Mouse (Mus musculus): ENCODE results near the gene Brms1l. TPM values are rescaled to one million over a fixed set of nuclear protein-coding genes. Genes with fewer than 3 reads are reported as not detected.
"Not testable (repeated sequence)": the region's sequence is repeated elsewhere in the genome, so short reads cannot be mapped to it uniquely, and the experiment has no call there.

The Brms1l gene
- total RNA-seq (2021) = 10 to 100 TPM; 61.6 to 70.7 TPM

DNA sequence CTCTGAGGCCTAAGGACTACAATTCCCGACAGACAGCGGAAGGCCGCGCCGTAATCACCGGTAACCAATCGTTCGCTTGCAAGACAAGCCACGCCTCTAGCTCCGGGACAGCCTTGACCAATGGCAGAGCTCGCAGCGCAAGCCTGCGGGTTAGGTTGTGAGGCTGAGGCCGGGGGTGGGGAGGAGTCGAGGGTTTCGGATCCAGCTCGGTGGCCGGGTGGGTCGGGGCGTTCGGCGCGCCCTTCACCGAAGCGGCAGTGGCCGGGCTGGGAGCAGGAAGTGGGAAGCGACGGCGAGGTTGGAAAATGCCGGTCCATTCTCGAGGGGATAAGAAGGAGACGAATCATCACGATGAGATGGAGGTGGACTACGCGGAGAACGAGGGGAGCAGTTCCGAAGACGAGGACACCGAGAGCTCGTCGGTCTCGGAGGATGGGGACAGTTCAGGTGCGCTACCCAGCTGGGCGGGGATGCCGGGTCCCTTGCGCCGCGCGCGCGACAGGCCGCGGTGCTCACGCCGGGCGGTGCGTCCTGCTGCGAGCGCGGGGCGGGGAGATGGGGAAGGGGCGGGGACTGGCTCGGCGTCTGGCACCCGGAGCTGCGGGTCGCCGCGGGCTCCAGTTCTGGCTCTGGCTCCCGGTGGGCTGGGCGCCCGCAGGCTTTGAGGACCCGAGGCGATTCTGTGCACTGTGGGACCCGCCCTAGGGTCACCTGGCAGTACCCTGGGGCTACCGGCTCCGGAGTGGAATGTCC lies at the start of gene Brms1l:
TSS of gene Brms1l (plus strand) at position 126 of the 753 bp plus-strand sequence.
- peak; percentile 76 to 85 for DNase-seq (ENCODE audit: extremely low spot score in 1 of 2, low spot score in 1 of 2)

DNA sequence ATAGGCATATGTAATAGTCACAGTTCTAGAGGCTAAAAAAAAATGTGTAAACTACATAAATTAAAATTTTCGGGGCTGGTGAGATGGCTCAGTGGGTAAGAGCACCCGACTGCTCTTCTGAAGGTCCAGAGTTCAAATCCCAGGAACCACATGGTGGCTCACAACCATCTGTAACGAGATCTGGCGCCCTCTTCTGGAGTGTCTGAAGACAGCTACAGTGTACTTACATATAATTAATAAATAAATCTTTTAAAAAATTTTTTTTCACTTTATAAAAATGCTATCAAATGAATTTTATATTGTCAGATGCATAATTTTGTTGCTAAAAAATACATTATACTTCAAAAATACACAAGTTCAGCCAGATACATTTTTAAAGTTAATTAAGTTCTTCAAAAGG lies 41.6 kb upstream of the Brms1l start:
- not testable (repeated sequence) for DNase-seq (ENCODE audit: extremely low spot score in 1 of 2, low spot score in 1 of 2)

DNA sequence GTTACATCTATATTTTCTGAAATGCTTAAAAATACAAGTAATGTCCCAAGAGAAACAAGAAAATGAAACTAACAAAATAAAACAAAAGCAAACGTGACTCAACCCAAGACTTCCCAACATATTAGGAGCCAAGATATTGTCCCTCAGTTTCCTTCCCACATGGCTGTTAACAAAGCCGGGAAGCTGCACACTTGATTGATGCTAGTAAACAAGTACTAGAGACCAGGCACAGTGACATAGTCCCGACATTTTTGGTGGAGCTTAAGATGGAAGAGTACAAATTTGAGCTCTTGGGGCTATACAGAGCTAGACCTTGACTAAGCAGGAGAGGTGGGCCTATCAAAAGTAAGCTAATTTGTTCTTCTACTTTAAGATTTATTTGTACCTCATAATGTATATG lies 39.0 kb upstream of the Brms1l start:
- no peak for DNase-seq (ENCODE audit: extremely low spot score in 1 of 2, low spot score in 1 of 2)

DNA sequence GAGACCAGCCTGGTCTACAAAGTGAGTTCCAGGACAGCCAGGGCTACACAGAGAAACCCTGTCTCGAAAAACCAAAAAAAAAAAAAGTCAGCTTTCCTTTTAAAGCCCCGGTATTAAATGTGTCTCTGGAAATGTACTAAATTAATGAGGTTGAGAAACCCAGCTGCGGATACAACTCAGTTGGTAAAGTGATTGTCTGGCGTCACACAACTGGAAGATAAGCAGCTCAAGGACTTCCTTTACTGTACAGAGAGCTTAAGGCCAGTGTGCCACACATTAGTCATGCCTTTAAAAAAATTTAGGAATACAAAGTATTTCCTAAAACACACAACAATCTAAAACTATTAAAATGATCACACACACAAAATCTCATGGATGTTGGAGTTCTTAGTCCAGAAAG lies 37.4 kb upstream of the Brms1l start:
- DNase-seq (ENCODE audit: extremely low spot score in 1 of 2, low spot score in 1 of 2) = no peak

DNA sequence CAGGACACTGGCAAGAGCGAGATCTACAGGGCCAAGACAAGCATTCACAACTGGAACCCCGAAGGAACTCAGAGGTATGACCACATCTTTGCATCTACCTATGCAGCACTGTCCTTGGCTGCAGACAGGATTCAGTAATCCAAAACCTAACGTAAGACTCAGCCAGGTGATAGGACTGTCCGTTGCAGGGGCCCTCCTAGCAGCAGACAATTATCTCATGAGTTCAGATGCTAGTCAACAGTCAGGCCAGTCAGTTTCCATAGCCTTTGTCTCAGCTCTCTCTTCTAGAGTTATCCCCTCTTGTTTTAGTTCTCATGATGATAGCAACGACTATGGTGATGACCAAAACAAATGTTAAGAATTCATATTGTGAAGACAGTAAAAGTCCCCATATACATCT lies 36.0 kb upstream of the Brms1l start:
- no peak for DNase-seq (ENCODE audit: extremely low spot score in 1 of 2, low spot score in 1 of 2)

DNA sequence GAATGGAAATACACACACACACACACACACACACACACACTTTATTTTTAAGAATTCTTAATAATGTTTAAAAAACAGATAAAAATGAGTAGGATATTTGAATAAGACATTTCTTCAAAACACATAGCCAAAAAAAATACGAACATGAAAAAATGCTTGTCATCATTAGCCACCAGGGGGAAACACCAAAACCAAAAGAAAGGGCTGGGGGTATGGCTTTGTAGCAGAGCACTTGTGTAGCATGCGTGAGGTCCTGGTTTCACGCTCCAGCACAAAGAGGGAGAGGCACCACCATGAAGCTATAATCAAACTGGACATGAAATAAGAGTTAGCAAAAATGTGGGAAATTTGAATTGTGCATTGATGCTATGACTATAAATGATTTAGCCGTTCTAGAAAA lies 35.0 kb upstream of the Brms1l start:
- no peak for DNase-seq (ENCODE audit: extremely low spot score in 1 of 2, low spot score in 1 of 2)

DNA sequence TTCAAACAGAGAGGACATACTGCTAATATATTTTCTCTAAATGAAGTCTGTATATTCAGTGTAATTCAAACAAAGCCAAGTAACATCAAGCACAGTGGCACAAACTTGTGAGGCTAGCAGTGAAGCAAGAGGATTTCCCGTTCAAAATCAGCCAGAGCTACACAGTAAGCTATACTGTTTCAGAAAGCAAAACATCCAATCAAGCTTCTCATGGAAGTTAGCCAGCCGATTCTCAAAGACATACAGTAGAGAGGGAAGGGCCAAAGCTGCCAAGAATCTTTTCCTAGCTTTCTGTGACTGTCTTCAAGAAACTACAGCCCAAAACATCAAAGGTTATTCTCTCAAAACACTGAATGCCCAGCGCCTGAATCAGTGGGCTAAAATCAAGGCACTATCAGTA lies 31.1 kb upstream of the Brms1l start:
- DNase-seq (ENCODE audit: extremely low spot score in 1 of 2, low spot score in 1 of 2) = no peak

DNA sequence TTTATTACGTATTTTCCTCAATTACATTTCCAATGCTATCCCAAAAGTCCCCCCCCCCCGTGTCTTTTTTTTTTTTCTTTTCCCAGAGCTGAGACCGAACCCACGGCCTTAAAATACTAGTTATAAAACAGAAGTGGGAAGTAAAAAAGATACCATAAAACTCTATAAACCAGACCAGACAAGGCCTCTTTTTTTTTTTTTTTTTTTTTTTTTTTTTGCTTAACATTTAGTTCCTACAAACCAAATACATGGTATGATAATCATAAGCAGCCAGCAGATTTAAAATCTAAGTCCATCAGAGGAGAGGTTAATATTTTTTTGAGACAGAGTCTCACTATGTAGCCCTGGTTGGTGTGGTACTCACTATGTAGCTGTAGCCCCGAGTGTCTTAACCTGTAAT lies 19.6 kb upstream of the Brms1l start:
- DNase-seq (ENCODE audit: extremely low spot score in 1 of 2, low spot score in 1 of 2) = no peak

DNA sequence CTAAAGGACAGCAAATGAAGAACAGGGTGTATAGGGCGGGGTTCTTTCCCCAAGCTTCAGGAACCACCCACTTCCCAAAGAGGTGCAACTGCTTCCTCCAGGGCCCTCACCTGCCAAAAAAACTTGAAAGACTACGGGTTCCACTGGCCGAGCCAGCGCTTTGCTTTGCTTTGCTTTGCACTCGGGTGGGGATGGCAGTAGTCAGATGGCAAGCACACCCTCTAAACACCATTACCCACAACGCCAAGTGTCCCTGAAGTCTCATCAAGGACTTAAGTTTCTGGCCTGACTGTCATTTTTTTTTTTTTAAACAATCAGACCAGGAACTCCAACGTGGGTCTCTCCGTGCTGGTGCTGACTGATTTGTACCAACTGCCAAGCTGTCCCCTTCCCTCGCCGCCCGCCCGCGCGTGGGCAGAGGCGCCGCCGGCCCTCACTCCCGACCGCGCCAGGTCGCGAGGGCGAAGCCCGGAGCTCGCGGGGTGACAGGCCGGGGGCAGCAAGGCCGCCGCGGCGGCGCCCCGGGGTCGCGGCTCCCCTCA lies 15.9 kb upstream of the Brms1l start:
- DNase-seq (ENCODE audit: extremely low spot score in 1 of 2, low spot score in 1 of 2) = peak; percentile 15 to 37

DNA sequence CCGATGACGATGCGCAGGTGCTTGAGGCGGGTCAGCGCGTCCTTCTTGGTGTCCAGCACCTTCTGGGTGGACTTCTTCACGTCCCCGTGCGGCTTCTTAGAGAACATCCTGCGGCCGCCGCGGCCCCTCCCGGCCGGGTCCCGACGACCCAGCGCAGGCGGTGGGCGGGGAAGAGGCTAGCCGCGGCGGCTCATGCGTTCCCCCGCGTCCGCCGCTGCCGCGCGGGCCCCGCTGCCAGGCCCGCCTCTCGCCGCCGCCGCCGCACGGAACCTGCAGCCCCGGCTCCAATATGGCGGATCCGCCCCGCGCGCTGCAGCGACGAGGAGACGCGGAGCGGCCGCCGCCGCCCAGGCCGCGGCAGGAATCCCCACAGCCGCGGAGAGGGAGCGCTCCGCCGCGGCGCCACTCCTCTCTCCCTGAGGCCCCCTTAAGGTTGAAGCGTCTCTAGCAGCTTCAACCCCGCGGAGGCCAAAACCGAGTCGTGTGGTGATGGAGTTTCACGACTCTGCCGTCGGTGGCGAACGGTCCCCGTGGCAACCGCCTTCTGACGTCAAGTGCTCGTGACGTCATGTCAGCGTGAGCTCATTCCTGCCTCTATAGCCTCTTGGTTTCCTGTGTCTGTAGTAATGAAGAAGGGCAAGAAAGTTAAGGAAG lies 15.3 kb upstream of the Brms1l start, which contains the start of gene Ralgapa1:
TSS of gene Ralgapa1 (minus strand) at position 507 of the 654 bp plus-strand sequence.
- DNase-seq (ENCODE audit: extremely low spot score in 1 of 2, low spot score in 1 of 2) = peak; percentile 80 to 84

DNA sequence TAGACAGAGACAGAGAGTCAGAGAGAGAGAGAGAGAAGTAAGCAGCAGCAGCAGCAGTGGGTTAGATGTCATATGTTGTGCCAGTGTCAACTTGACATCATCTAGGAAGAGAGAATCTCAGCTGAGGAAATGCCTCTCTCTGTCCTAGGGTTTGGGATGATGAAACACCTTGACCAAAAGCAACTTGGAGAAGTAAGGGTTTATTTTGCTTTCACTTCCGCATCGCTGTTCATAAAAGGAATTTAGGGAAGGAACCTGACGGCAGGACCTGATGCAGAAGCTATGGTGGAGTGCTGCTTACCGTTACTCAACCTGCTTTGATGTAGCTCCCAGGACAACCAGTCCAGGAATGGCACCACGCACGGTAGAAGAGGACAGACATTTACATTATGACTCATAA lies 12.1 kb upstream of the Brms1l start:
- DNase-seq (ENCODE audit: extremely low spot score in 1 of 2, low spot score in 1 of 2) = no peak

DNA sequence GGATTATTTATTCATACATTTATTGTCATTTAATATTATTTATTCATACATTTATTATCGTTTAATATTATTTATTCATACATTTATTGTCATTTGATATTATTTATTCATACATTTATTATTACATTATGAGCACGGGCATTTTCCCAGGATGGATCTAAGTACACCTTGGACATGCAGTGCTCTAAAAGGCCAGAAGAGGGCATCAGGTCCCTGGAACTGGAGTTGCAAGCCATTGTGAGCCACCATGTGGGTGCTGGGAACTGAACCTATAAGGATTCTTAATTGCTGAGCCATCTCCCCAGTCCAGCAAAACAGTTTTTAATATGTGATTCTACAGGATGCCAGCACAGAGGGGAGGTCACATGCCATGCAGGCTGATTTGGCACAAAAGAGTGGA lies 10.6 kb upstream of the Brms1l start:
- DNase-seq (ENCODE audit: extremely low spot score in 1 of 2, low spot score in 1 of 2) = no peak

DNA sequence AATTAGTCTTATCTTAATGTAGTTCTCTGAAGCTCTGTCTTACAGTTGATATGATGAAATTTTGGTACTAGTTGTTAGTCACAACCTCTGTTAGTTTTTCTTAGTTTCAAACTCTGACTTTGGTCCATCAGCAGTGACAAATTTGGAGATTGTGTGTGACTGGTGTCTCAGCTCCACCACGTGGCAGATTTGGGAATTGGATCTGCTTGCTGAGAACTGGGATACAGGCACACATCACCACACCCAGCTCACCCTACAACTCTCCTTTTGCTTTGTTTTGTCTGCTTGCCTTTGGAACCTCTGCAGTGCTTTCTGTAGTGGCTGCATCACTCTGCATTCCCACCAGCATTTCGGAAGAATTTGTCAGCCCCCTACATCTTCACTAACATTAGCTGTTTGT lies 5.0 kb upstream of the Brms1l start:
- DNase-seq (ENCODE audit: extremely low spot score in 1 of 2, low spot score in 1 of 2) = peak; percentile 51 to 84

DNA sequence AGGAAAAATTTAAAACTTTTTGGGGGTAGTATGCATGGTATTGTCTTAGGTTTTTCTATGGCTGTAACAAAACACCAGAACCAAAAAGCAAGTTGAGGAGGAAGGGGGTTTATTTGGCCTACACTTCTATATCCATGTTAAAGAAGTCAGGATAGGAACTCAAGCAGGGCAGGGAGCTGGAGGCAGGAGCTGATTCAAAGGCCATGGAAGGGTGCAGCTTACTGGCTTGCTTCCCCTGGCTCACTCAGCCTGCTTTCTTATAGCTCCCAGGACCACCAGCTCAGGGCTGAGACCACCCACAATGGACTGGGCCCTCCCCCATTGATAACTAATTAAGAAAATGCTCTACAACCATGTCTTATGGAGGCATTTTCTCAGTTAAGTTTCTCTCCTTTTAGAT lies 3.2 kb upstream of the Brms1l start:
- no peak for DNase-seq (ENCODE audit: extremely low spot score in 1 of 2, low spot score in 1 of 2)

DNA sequence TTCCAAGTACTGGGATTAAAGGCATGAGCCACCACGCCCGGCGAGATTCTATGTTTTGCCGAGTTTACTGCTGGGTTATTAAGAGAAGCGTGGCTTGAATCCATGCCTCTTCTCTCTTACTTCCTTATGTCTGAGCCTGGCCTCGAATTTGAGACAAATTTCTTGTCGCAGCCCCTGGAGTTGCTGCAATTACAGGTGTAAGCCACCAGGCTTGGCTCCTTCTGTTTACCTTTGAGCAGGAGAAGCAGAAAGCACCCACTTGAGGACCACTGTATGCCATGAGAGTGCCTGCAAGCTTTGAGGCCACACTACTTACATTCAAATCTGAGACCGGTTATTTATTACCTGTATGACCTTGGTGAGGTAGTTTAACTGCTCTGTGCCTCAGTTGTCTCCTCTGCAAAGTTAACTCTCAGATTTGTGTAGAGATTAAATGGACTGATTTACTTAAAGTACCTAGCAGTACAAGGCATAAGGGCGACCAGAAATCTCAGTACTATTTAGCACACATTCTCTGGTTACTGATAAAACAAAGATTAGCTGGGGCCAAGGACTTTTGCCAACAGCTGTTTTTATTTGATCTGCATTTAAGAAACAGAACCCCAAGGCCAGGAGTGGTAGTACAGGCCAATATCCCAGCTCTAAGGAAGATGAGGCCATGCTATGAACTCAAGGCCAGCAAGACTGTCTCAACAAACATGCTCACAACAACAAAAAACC lies 2.1 kb upstream of the Brms1l start:
- DNase-seq (ENCODE audit: extremely low spot score in 1 of 2, low spot score in 1 of 2) = no peak

DNA sequence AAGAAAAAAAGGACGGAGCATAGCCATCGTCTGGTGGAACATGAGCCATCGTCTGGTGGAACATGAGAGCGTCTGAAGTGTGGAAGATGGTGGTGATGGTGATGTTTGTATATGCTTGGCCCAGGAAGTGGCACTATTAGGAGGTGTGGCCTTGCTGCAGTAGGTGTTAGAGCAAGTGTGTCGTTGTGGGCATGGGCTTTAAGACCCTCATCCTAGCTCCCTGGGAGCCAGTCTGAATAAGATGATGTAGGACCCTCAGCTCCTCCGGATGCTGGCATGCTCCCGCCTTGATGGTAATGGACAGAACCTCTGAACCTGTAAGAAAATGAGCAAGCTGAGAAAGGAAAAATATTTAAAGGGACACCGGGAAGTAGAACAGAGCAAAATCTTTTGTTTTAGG lies 1.2 kb upstream of the Brms1l start:
- no peak for DNase-seq (ENCODE audit: extremely low spot score in 1 of 2, low spot score in 1 of 2)

DNA sequence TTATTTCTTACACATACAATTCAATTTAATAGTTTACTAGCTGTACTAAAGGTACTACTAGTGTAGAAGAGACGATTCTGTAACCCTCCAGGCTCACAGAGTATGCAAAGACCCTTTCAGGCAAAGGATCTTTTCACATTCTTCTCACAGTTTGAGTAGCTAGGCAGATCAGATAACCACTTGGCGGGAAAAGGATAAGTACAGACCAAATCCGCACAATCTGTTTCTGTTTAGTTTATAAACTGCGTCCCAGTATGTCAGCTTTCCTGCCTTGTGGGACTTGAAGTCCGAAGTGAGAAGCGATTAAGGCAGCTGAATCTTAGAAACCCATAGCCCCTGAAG lies 296 bp upstream of the Brms1l start:
- no peak for DNase-seq (ENCODE audit: extremely low spot score in 1 of 2, low spot score in 1 of 2)

DNA sequence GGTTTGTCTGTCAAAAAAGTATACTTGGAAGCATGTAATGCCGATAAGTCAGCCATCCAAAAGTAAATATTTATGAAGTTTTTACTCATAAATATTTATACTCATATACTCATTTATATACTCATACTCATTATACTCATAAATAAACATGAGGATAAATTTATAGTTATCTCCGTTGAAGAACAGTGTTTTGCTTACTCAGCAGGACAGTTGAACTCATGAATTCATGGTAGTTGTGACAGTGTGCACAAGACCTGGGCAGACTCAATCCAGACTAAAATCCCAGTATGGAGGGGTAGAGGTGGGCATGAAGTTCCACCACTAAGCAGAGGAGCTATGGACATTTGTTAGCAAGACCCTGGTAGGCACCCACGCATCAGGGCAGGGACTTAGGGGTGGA lies 1.4 kb downstream of the Brms1l start:
- DNase-seq (ENCODE audit: extremely low spot score in 1 of 2, low spot score in 1 of 2) = no peak

DNA sequence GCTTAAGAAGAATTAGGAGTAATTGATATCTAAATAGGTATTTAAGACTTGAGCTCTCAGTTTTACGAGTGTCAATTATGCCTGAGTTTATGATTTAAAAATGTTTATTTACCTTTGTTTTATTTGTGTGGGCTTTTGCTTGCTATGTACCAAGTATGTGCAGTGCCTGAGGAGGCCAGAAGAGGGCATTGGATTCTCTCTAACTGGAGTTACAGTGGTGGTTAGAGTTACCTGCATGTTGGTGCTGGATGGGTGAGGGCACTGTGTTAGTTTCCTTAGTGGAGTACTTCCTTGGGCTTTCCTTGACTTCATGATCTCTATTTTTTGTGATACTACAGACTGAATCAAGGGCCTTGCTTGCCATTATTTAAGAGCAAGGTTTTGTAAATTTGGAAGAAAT lies 10.6 kb downstream of the Brms1l start:
- DNase-seq (ENCODE audit: extremely low spot score in 1 of 2, low spot score in 1 of 2) = peak in 1 of 2 experiments; percentile 33

DNA sequence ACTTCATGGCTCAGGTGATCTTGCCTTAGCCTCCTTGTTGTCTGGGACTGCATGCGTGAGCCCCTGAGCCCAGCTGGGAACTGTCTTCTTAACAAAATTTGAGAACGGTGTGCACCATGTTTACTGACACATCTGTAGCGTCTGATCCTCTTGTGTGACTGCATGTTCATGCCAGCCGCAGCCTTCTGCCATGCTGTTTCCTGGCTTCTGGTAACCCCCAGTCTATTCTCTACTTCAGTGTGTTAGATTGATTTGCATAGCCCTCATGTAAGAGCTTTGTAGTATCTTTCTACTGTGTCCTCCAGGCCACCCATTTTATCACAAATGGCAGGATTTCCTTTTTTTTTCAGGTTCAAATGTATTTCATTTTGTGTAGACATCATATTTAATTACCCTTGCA lies 11.7 kb downstream of the Brms1l start:
- DNase-seq (ENCODE audit: extremely low spot score in 1 of 2, low spot score in 1 of 2) = no peak

DNA sequence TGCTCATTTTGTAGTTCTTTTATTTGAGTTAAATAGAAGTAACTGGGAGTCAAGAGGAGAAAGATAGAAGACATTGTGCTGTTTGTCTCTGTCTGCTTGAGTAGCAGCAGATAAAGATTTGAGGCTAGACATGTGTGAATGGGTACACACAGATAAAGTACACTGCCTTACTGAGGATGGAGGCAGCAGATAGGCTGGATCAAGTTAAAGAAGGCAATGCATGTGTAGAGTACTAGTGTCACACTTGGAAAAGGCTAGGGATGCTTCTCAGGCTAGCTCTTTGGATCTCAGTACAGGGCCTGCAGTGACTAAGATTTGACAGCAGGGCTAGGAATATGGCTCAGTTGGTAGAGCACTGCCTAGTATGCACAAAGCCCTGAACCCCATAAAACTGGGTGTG lies 14.5 kb downstream of the Brms1l start:
- no peak for DNase-seq (ENCODE audit: extremely low spot score in 1 of 2, low spot score in 1 of 2)
